8 mouse cellular contexts compared by ENCODE assay signal in the genomic region with DNA sequence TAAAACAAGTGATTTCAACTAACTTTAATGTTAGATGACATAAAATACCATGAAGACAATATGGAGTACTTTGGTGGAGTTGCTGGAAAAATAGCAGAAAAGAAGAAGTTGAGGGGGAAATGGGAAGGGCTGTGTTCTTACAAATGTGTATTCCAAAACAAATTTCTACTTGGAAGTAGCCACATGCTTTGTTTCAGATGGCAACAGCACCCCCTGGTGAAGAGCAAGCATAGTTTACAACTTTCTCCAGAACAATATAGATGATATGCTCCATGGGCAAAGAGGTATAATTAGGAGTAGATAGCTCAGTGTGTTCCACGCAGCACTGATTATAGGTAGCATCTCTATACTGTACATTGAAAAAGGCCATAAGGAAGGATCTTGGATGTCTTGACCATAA.
DNase-seq lines count a peak whose midpoint lies in the region; ATAC-seq lines count a peak whose summit lies in the region.

No protein-coding gene starts in this region.

- peak; percentile 58 for DNase-seq in hindbrain, embryonic 14.5 days (ENCODE audit: low spot score)
- DNase-seq in A20 (ENCODE audit: low read depth, low spot score): peak; percentile 2
- peak; percentile 35 for DNase-seq in ZHBTc4 (ENCODE audit: low read depth, low spot score)
- peak; percentile 78 for DNase-seq in embryonic facial prominence, embryonic 14.5 days (ENCODE audit: low spot score)
- peak; percentile 29 to 47 for DNase-seq in layer of hippocampus, postnatal 36 days
- peak; percentile 35 to 59 for DNase-seq in right cerebral cortex, adult 2 months (ENCODE audit: low spot score in 2 of 2)
- no peak for DNase-seq in natural killer cell, adult 2 months (ENCODE audit: low spot score in 2 of 2)

- H3K4me3 ChIP-seq in hindbrain, embryonic 14.5 days (replicated peaks; ENCODE audit: low read length): no peak overlapping the region
- no peak overlapping the region for H3K4me3 ChIP-seq in hindbrain, embryonic 13.5 days
- H3K4me3 ChIP-seq in embryonic facial prominence, embryonic 14.5 days (ENCODE audit: low read depth, low read length): no peak overlapping the region

- H3K4me2 ChIP-seq in hindbrain, embryonic 14.5 days (replicated peaks): no peak overlapping the region
- no peak overlapping the region for H3K4me2 ChIP-seq in hindbrain, embryonic 13.5 days
- no peak overlapping the region for H3K4me2 ChIP-seq in embryonic facial prominence, embryonic 14.5 days (ENCODE audit: low read depth, low read length)

- no peak for ATAC-seq in hindbrain, embryonic 14.5 days (ENCODE audit: low FRiP score)
- ATAC-seq in hindbrain, embryonic 13.5 days (ENCODE audit: low FRiP score): no peak
- ATAC-seq in embryonic facial prominence, embryonic 14.5 days (ENCODE audit: low read depth): no peak

- WGBS in hindbrain, embryonic 14.5 days: 83% methylated on average over 1 of the region's 1 CpGs
- 78% methylated on average over 1 of the region's 1 CpGs for WGBS in hindbrain, embryonic 13.5 days
- WGBS in embryonic facial prominence, embryonic 14.5 days: 55% methylated on average over 1 of the region's 1 CpGs

- no peak overlapping the region for H3K27ac ChIP-seq in hindbrain, embryonic 14.5 days
- no peak overlapping the region for H3K27ac ChIP-seq in hindbrain, embryonic 13.5 days
- no peak overlapping the region for H3K27ac ChIP-seq in embryonic facial prominence, embryonic 14.5 days (replicated peaks; ENCODE audit: low read depth, low read length)

- H3K9me3 ChIP-seq in hindbrain, embryonic 14.5 days (ENCODE audit: control insufficient read depth, low read length): no peaks in the 10 kb centered on the region
- H3K9me3 ChIP-seq in hindbrain, embryonic 13.5 days: no peaks in the 10 kb centered on the region
- H3K9me3 ChIP-seq in embryonic facial prominence, embryonic 14.5 days (ENCODE audit: control insufficient read depth, low read length): no peaks in the 10 kb centered on the region

- H3K9ac ChIP-seq in hindbrain, embryonic 14.5 days: no peak overlapping the region
- no peak overlapping the region for H3K9ac ChIP-seq in hindbrain, embryonic 13.5 days
- H3K9ac ChIP-seq in embryonic facial prominence, embryonic 14.5 days (ENCODE audit: low read depth, low read length): no peak overlapping the region

- no peaks in the 10 kb centered on the region for H3K27me3 ChIP-seq in hindbrain, embryonic 14.5 days (ENCODE audit: control insufficient read depth, insufficient read depth, low read length)
- H3K27me3 ChIP-seq in hindbrain, embryonic 13.5 days: no peaks in the 10 kb centered on the region
- no peaks in the 10 kb centered on the region for H3K27me3 ChIP-seq in embryonic facial prominence, embryonic 14.5 days (replicated peaks; ENCODE audit: control insufficient read depth, insufficient read depth, low read length)

- H3K36me3 ChIP-seq in hindbrain, embryonic 14.5 days (replicated peaks; ENCODE audit: control insufficient read depth, insufficient read depth): no peaks in the 10 kb centered on the region
- no peaks in the 10 kb centered on the region for H3K36me3 ChIP-seq in hindbrain, embryonic 13.5 days
- no peaks in the 10 kb centered on the region for H3K36me3 ChIP-seq in embryonic facial prominence, embryonic 14.5 days (ENCODE audit: control insufficient read depth, insufficient read depth, low read length)

- H3K4me1 ChIP-seq in hindbrain, embryonic 14.5 days (replicated peaks; ENCODE audit: control insufficient read depth, insufficient read depth, low read length): no peaks in the 10 kb centered on the region
- H3K4me1 ChIP-seq in hindbrain, embryonic 13.5 days (replicated peaks): no peaks in the 10 kb centered on the region
- H3K4me1 ChIP-seq in embryonic facial prominence, embryonic 14.5 days (ENCODE audit: control insufficient read depth, insufficient read depth, low read length): no peaks in the 10 kb centered on the region

Comparison
In these comparisons a context has a peak if more than half of its experiments do, and no peak if none do; other contexts are left out.
1. DNase-seq: peak in hindbrain, embryonic 14.5 days (single experiment), A20 (single experiment), ZHBTc4 (single experiment), embryonic facial prominence, embryonic 14.5 days (single experiment), layer of hippocampus, postnatal 36 days (2 of 2) and right cerebral cortex, adult 2 months (2 of 2); none in natural killer cell, adult 2 months (0 of 2).